Mouse (Mus musculus) neural tube, embryonic 10.5 days (tissue): ENCODE results near the gene Cyp2c54.
"Not testable (repeated sequence)": the region's sequence is repeated elsewhere in the genome, so short reads cannot be mapped to it uniquely, and the experiment has no call there.

Experiments
- DNase-seq: peaks from one replicate; pipeline ENCODE4 v3.0.0-alpha.2; 2017; ENCODE audit warnings: low spot score; ENCODE audit errors: extremely low spot score

The Cyp2c54 gene

GRCm38 (mm10) chr19:40073701-40074100 lies at the start of gene Cyp2c54:
TSS of gene Cyp2c54 (minus strand) at chr19:40073827.
- DNase-seq = no peak

GRCm38 (mm10) chr19:40119624-40120023 lies 46.0 kb upstream of the Cyp2c54 start:
- not testable (repeated sequence) for DNase-seq

- DNase-seq = no peak
These were observed 17.5 kb upstream of the Cyp2c54 start for GRCm38 (mm10) chr19:40091111-40091510.

GRCm38 (mm10) chr19:40089421-40089820 lies 15.8 kb upstream of the Cyp2c54 start, which contains the start of gene Cyp2c50:
TSS of gene Cyp2c50 (plus strand) at chr19:40089688.
- not testable (repeated sequence) for DNase-seq

- DNase-seq = no peak
These were observed 14.8 kb upstream of the Cyp2c54 start for GRCm38 (mm10) chr19:40088381-40088780.

- not testable (repeated sequence) for DNase-seq
These were observed 81.5 kb downstream of the Cyp2c54 start, which contains the start of gene Cyp2c37 for GRCm38 (mm10) chr19:39992140-39992539. TSS of gene Cyp2c37 (plus strand) at chr19:39992424.

GRCm38 (mm10) chr19:39989471-39989870 lies 84.2 kb downstream of the Cyp2c54 start:
- no peak for DNase-seq
